In the genomic region with DNA sequence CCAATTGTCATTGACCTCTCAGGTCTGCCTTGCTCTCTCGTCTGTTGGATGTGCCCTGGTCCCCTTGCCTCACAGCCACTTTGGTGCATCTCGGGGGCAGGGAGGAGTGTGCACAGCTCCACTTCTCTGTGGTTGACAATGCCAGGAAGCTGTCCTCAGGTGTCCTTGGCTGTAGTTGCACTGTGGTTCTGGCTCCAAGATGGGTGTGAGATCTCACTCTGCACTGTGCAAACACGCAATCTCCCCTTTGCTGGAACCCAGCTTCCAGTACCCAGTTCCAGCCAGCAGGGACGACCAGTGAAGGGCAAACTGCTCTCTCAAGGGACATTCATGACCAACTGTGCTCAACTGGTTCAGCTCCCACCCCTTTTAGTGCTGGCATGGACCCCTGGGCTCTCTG, we compare ENCODE assay signal across 22 mouse cellular contexts.
"Had no signal": no experiment of that assay in that cellular context is flagged by ENCODE, and none has a peak within 500 bp of the region (broad histone marks: within the 10 kb centered on the region; RNA-seq: fewer than 3 reads in every experiment).

No protein-coding gene starts in this region.

- DNase-seq: gastrocnemius, adult 2 months; gastrocnemius, postnatal 10 days; gastrocnemius, postnatal 25 days; kidney, adult 18-20 months; kidney, adult 8-10 months; kidney, postnatal 10 days; kidney, postnatal 25 days; kidney, postnatal 4 days; liver; liver, embryonic 13.5 days; liver, postnatal 0 days had no signal

- H3K4me3 ChIP-seq: gastrocnemius, adult 2 months; heart, embryonic 13.5 days; heart, embryonic 15.5 days; hindbrain, embryonic 10.5 days; hindbrain, embryonic 12.5 days; intestine, embryonic 15.5 days; layer of hippocampus, adult 2 months; left cerebral cortex, adult 2 months; limb, embryonic 10.5 days; limb, embryonic 12.5 days; liver, embryonic 13.5 days; liver, embryonic 15.5 days had no signal

- H3K4me1 ChIP-seq: heart, embryonic 13.5 days; heart, embryonic 15.5 days; hindbrain, embryonic 10.5 days; hindbrain, embryonic 12.5 days; intestine, embryonic 15.5 days; limb, embryonic 10.5 days; limb, embryonic 12.5 days; liver, embryonic 13.5 days; liver, embryonic 15.5 days had no signal

- H3K27me3 ChIP-seq: heart, embryonic 15.5 days; hindbrain, embryonic 12.5 days; intestine, embryonic 15.5 days; liver, embryonic 13.5 days; liver, embryonic 15.5 days had no signal

- H3K36me3 ChIP-seq: heart, embryonic 13.5 days; heart, embryonic 15.5 days; hindbrain, embryonic 10.5 days; hindbrain, embryonic 12.5 days; intestine, embryonic 15.5 days; limb, embryonic 10.5 days; limb, embryonic 12.5 days; liver, embryonic 13.5 days; liver, embryonic 15.5 days had no signal

- H3K9ac ChIP-seq: heart, embryonic 13.5 days; heart, embryonic 15.5 days; hindbrain, embryonic 12.5 days; hindbrain, embryonic 14.5 days; intestine, embryonic 15.5 days; limb, embryonic 12.5 days; liver, embryonic 13.5 days; liver, embryonic 15.5 days; liver, postnatal 0 days had no signal

- H3K27ac ChIP-seq: gastrocnemius, adult 2 months; heart, embryonic 13.5 days; heart, embryonic 15.5 days; hindbrain, embryonic 10.5 days; hindbrain, embryonic 12.5 days; hindbrain, embryonic 14.5 days; intestine, embryonic 15.5 days; layer of hippocampus, adult 2 months; left cerebral cortex, adult 2 months; limb, embryonic 10.5 days; limb, embryonic 12.5 days; liver, embryonic 13.5 days; liver, embryonic 15.5 days had no signal
